Mouse (Mus musculus) testis, adult 2 months (tissue): Measurements from ENCODE around the gene Pus3. TPM values are rescaled to one million over a fixed set of nuclear protein-coding genes. Genes with fewer than 3 reads are reported as not detected.

ENCODE experiments used
- H3K27ac ChIP-seq: fragments of 200-500 bp; 2 replicates; pipeline ENCODE4 v1.5.1; 2012; ENCODE audit warnings: low read depth, low read length; ENCODE audit not compliant: control insufficient read depth, insufficient read depth
- H3K27me3 ChIP-seq: fragments of 200-500 bp; 2 replicates; pipeline ENCODE4 v1.6.1; 2012; ENCODE audit warnings: mild to moderate bottlenecking, low read length, moderate library complexity; ENCODE audit not compliant: control insufficient read depth, insufficient read depth
- H3K36me3 ChIP-seq: fragments of 200-500 bp; 2 replicates; pipeline ENCODE4 v1.6.1; 2012; ENCODE audit warnings: mild to moderate bottlenecking, low read length; ENCODE audit not compliant: control insufficient read depth, insufficient read depth
- H3K4me1 ChIP-seq: fragments of 200-500 bp; 2 replicates; pipeline ENCODE4 v1.6.1; 2012; ENCODE audit warnings: low read length; ENCODE audit not compliant: control insufficient read depth, insufficient read depth
- H3K4me3 ChIP-seq: fragments of 200-500 bp; 2 replicates; pipeline ENCODE4 v1.5.1; 2012; ENCODE audit warnings: low read depth, mild to moderate bottlenecking, low read length, moderate library complexity, mixed read lengths; ENCODE audit not compliant: control insufficient read depth
- CTCF ChIP-seq: fragments of 200-500 bp; IDR thresholded peaks from 2 replicates; pipeline ENCODE4 v1.5.1; 2012; ENCODE audit warnings: low read depth, mild to moderate bottlenecking, inconsistent platforms, low read length, moderate library complexity; ENCODE audit not compliant: control insufficient read depth, insufficient read depth, insufficient replicate concordance
- POLR2A ChIP-seq: fragments of 200-500 bp; IDR thresholded peaks from 2 replicates; pipeline ENCODE4 v1.6.1; 2012; ENCODE audit warnings: low read depth, mild to moderate bottlenecking, inconsistent platforms, low read length, moderate library complexity; ENCODE audit not compliant: control insufficient read depth
- polyA plus RNA-seq: library from polyadenylated mRNA; depleted of rRNA; stranded (reverse); fragments of >200 nt; gene quantifications from 2 replicates; pipeline ENCODE4 v1.2.3, GENCODE M21; 2012

Pus3 gene
- polyA plus RNA-seq, 1 experiment: 3.5 TPM

- TF ChIP-seq POLR2A: no peak
- no peak for TF ChIP-seq CTCF
- no peak overlapping the region for H3K4me3 ChIP-seq
- no peak overlapping the region for H3K27ac ChIP-seq
These were observed 11.7 kb upstream of the Pus3 start for GRCm38 (mm10) chr9:35546745-35547144.

GRCm38 (mm10) chr9:35548455-35548854 is 9.9 kb upstream of the Pus3 start:
- no peaks in the 10 kb centered on the region for H3K27me3 ChIP-seq
- H3K4me1 ChIP-seq: no peaks in the 10 kb centered on the region
- TF ChIP-seq CTCF: no peak
- TF ChIP-seq POLR2A: no peak

More at GRCm38 (mm10) chr9:35546745-35547144, 11.7 kb upstream of the Pus3 start:
- H3K27me3 ChIP-seq: no peaks in the 10 kb centered on the region
- no peaks in the 10 kb centered on the region; the same call in none of the 2 replicates for H3K36me3 ChIP-seq
- H3K4me1 ChIP-seq: no peaks in the 10 kb centered on the region

GRCm38 (mm10) chr9:35556494-35557102 is 1.8 kb upstream of the Pus3 start:
- H3K36me3 ChIP-seq: peaks cover 4% of the 10 kb centered on the region
- no peak for TF ChIP-seq POLR2A
- no peak for TF ChIP-seq CTCF
- H3K27me3 ChIP-seq: no peaks in the 10 kb centered on the region
- no peak overlapping the region for H3K4me3 ChIP-seq
- H3K27ac ChIP-seq: no peak overlapping the region
- H3K4me1 ChIP-seq: peaks cover under 1% of the 10 kb centered on the region; the same call in 1 of the 2 replicates

More at GRCm38 (mm10) chr9:35548455-35548854, 9.9 kb upstream of the Pus3 start:
- Histone ChIP-seq H3K36me3 (no peaks in the 10 kb centered on the region; the same call in none of the 2 replicates), H3K4me3 (no peak overlapping the region), H3K27ac (no peak overlapping the region)

GRCm38 (mm10) chr9:35559009-35559890 is 855 bp downstream of the Pus3 start:
- H3K4me1 ChIP-seq: peaks cover 3% of the 10 kb centered on the region
- H3K36me3 ChIP-seq: peaks cover 3% of the 10 kb centered on the region
- TF ChIP-seq CTCF (no peak), POLR2A (peak; percentile 55; the same call in 1 of the 2 replicates)
- H3K4me3 ChIP-seq: peak overlapping the region; percentile 87
- peak overlapping the region; percentile 39; the same call in 1 of the 2 replicates for H3K27ac ChIP-seq
- H3K27me3 ChIP-seq: no peaks in the 10 kb centered on the region

- Histone ChIP-seq H3K36me3 (peaks cover 3% of the 10 kb centered on the region), H3K4me3 (peak overlapping the region; percentile 13), H3K27ac (no peak overlapping the region), H3K27me3 (no peaks in the 10 kb centered on the region), H3K4me1 (peaks cover 3% of the 10 kb centered on the region)
- TF ChIP-seq POLR2A (no peak), CTCF (no peak)
These were observed 2.7 kb downstream of the Pus3 start for GRCm38 (mm10) chr9:35561076-35561475.

- TF ChIP-seq CTCF (no peak), POLR2A (no peak)
- H3K36me3 ChIP-seq: peaks cover 2% of the 10 kb centered on the region
- H3K4me1 ChIP-seq: peaks cover 3% of the 10 kb centered on the region
- no peak overlapping the region for H3K27ac ChIP-seq
- H3K4me3 ChIP-seq: peak overlapping the region; percentile 24
- no peaks in the 10 kb centered on the region for H3K27me3 ChIP-seq
These were observed 3.2 kb downstream of the Pus3 start for GRCm38 (mm10) chr9:35561583-35561982.

- no peak overlapping the region for H3K27ac ChIP-seq
- H3K4me3 ChIP-seq: no peak overlapping the region
- TF ChIP-seq POLR2A (no peak), CTCF (no peak)
- H3K27me3 ChIP-seq: no peaks in the 10 kb centered on the region
- H3K4me1 ChIP-seq: peaks cover 3% of the 10 kb centered on the region; the same call in 1 of the 2 replicates
- peaks cover 2% of the 10 kb centered on the region for H3K36me3 ChIP-seq
These were observed 6.3 kb downstream of the Pus3 start for GRCm38 (mm10) chr9:35564536-35565240.
